Mouse (Mus musculus): Measurements from ENCODE around the gene Sec1. TPM values are rescaled to one million over a fixed set of nuclear protein-coding genes. Genes with fewer than 3 reads are reported as not detected.

The Sec1 gene
- total RNA-seq, 1 experiment: 4.5 TPM

DNA sequence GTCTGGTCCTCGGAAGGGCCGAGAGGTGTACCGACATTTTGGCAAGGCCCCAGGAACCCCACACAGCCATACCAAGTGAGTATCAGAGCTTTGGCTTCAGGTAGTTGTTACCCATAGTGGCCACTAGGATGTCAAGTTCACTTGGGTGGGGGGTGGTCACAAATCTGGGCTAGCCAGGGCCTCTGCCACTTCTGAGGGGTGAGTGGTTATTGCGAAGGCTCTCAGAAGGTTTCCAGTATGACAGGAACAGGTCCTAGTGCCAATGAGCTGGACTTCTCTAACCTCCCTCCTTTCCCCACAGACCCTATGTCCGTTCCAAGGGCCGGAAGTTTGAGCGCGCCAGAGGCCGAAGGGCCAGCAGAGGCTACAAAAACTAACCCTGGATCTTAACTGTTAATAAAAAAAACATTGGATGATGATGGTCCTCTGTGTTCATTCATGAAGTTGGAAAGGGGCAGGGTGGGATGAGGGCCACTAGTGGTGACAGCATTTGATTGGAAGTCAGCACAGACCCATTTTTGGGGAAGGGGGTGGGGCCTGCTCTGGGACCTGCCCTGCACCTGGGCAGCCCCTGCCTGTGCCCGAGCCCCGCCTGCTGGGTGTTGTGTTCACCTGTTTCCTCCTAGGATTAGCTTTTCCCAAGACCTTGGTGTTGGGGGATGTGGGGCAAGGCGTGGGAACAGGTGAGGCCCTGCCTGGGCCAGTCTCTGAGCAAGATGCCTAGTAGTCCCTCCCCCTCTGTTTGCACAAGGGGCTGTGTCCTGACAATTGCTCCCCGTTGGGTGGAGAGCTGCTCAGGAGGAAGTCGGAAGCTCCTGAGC is 26.4 kb upstream of the Sec1 start, which contains the start of gene Fam83e:
TSS of gene Fam83e (plus strand) at position 800 of the 821 bp plus-strand sequence.
- no peaks in the 10 kb centered on the region for H3K9me3 ChIP-seq (ENCODE audit: control insufficient read depth, insufficient read depth, low read depth, low read length)
- peaks cover 0 to 10% of the 10 kb centered on the region in 2 experiments; a peak in 1 of 4 replicates for H3K4me1 ChIP-seq (ENCODE audit: control insufficient read depth in 2 of 2, insufficient read depth in 2 of 2, low read length in 2 of 2, poor library complexity in 1 of 2)
- H3K36me3 ChIP-seq (ENCODE audit: control insufficient read depth, insufficient read depth, low read length, poor library complexity, severe bottlenecking): peaks cover 64% of the 10 kb centered on the region
- TF ChIP-seq ZNF384 (IDR thresholded peaks at IDR 0.05; ENCODE audit: low read depth, low read length) (no peak), CHD2 (IDR thresholded peaks at IDR 0.05; ENCODE audit: low read depth, low read length) (peak; percentile 52; the same call in 1 of the 2 replicates), ZC3H11A (IDR thresholded peaks at IDR 0.05; ENCODE audit: borderline replicate concordance, low read depth, low read length) (no peak), MAFK (IDR thresholded peaks at IDR 0.05; ENCODE audit: insufficient read depth, low read depth, low read length) (no peak), HCFC1 (IDR thresholded peaks at IDR 0.05; ENCODE audit: borderline replicate concordance, insufficient read depth, low read length) (no peak)
- no peak within 1 kb of the TSS for H3K27ac ChIP-seq (ENCODE audit: insufficient read depth, low read depth, low read length, poor library complexity, severe bottlenecking)
- peak within 1 kb of the TSS; percentile 88 to 93; a peak in 2 of 4 replicates for H3K4me3 ChIP-seq (ENCODE audit: insufficient read depth in 1 of 2, low read depth in 1 of 2, low read length in 2 of 2, poor library complexity in 1 of 2, severe bottlenecking in 1 of 2)
- DNase-seq (ENCODE audit: low read depth, low spot score): no peak
- peak within 1 kb of the TSS; percentile 98 for H3K9ac ChIP-seq (ENCODE audit: insufficient read depth, low read depth, low read length, poor library complexity, severe bottlenecking)
- in situ Hi-C loops (cut with MboI; ENCODE audit: low sequenced_read_pairs in 2 of 2, unreplicated experiment in 2 of 2): no loop called here

DNA sequence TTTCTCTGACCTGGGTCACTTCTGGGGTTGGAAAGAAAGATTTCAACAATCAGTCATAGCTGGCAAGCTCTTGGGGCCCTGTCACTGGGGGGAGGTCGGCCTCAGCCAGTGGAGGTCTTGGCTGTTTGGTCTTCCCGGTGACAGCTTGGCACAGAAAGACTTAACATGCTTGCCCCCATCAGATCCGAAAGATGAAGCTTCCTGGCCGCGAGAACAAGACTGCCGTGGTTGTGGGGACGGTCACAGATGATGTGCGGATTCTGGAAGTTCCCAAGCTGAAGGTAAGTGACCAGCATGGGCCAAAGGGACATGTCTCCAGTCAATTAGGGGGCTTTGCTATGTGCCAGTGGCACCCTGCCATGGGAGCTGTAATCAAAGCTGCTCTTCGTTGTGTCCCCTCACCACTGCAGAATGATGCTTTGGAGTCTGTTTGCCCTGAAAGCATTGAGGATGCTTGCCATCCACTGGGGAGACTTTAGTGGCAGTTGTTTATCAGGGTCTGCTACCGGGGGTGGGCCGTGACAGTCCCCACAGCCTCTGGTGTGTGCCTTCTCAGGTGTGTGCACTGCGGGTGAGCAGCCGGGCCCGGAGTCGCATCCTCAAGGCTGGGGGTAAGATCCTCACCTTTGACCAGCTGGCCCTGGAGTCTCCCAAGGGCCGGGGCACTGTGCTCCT is 25.7 kb upstream of the Sec1 start:
- in situ Hi-C loops (cut with MboI; ENCODE audit: low sequenced_read_pairs in 2 of 2, unreplicated experiment in 2 of 2): no loop called here
- H3K27ac ChIP-seq (ENCODE audit: insufficient read depth, low read depth, low read length, poor library complexity, severe bottlenecking): no peak overlapping the region
- no peak for DNase-seq (ENCODE audit: low read depth, low spot score)
- peak overlapping the region; percentile 88 to 93; a peak in 3 of 4 replicates for H3K4me3 ChIP-seq (ENCODE audit: insufficient read depth in 1 of 2, low read depth in 1 of 2, low read length in 2 of 2, poor library complexity in 1 of 2, severe bottlenecking in 1 of 2)
- no peak for TF ChIP-seq HCFC1 (IDR thresholded peaks at IDR 0.05; ENCODE audit: borderline replicate concordance, insufficient read depth, low read length)
- no peak for TF ChIP-seq ZNF384 (IDR thresholded peaks at IDR 0.05; ENCODE audit: low read depth, low read length)
- no peak for TF ChIP-seq ZC3H11A (IDR thresholded peaks at IDR 0.05; ENCODE audit: borderline replicate concordance, low read depth, low read length)
- TF ChIP-seq MAFK (IDR thresholded peaks at IDR 0.05; ENCODE audit: insufficient read depth, low read depth, low read length): no peak
- no peak for TF ChIP-seq CHD2 (IDR thresholded peaks at IDR 0.05; ENCODE audit: low read depth, low read length)
- H3K9ac ChIP-seq (ENCODE audit: insufficient read depth, low read depth, low read length, poor library complexity, severe bottlenecking): peak overlapping the region; percentile 98
- H3K9me3 ChIP-seq (ENCODE audit: control insufficient read depth, insufficient read depth, low read depth, low read length): no peaks in the 10 kb centered on the region
- peaks cover 58% of the 10 kb centered on the region for H3K36me3 ChIP-seq (ENCODE audit: control insufficient read depth, insufficient read depth, low read length, poor library complexity, severe bottlenecking)
- peaks cover 0 to 8% of the 10 kb centered on the region in 2 experiments; a peak in 1 of 4 replicates for H3K4me1 ChIP-seq (ENCODE audit: control insufficient read depth in 2 of 2, insufficient read depth in 2 of 2, low read length in 2 of 2, poor library complexity in 1 of 2)

- Histone ChIP-seq H3K27ac (ENCODE audit: insufficient read depth, low read depth, low read length, poor library complexity, severe bottlenecking) (no peak overlapping the region), H3K9me3 (ENCODE audit: control insufficient read depth, insufficient read depth, low read depth, low read length) (no peaks in the 10 kb centered on the region), H3K4me1 (ENCODE audit: control insufficient read depth in 2 of 2, insufficient read depth in 2 of 2, low read length in 2 of 2, poor library complexity in 1 of 2) (peaks cover 0 to 11% of the 10 kb centered on the region in 2 experiments; a peak in 1 of 4 replicates), H3K9ac (ENCODE audit: insufficient read depth, low read depth, low read length, poor library complexity, severe bottlenecking) (peak overlapping the region; percentile 98), H3K36me3 (ENCODE audit: control insufficient read depth, insufficient read depth, low read length, poor library complexity, severe bottlenecking) (peaks cover 55% of the 10 kb centered on the region), H3K4me3 (ENCODE audit: insufficient read depth in 1 of 2, low read depth in 1 of 2, low read length in 2 of 2, poor library complexity in 1 of 2, severe bottlenecking in 1 of 2) (peak overlapping the region; percentile 88 to 93)
- TF ChIP-seq HCFC1 (IDR thresholded peaks at IDR 0.05; ENCODE audit: borderline replicate concordance, insufficient read depth, low read length): no peak
- TF ChIP-seq ZC3H11A (IDR thresholded peaks at IDR 0.05; ENCODE audit: borderline replicate concordance, low read depth, low read length): no peak
- no peak for TF ChIP-seq MAFK (IDR thresholded peaks at IDR 0.05; ENCODE audit: insufficient read depth, low read depth, low read length)
- TF ChIP-seq ZNF384 (IDR thresholded peaks at IDR 0.05; ENCODE audit: low read depth, low read length): no peak
- no peak for TF ChIP-seq CHD2 (IDR thresholded peaks at IDR 0.05; ENCODE audit: low read depth, low read length)
- in situ Hi-C loops (cut with MboI; ENCODE audit: low sequenced_read_pairs in 2 of 2, unreplicated experiment in 2 of 2): no loop called here
- no peak for DNase-seq (ENCODE audit: low read depth, low spot score)
Observed at GRCm38 (mm10) chr7:45719180-45719579, 25.0 kb upstream of the Sec1 start.

GRCm38 (mm10) chr7:45718331-45718730 is 24.1 kb upstream of the Sec1 start:
- H3K4me3 ChIP-seq (ENCODE audit: insufficient read depth in 1 of 2, low read depth in 1 of 2, low read length in 2 of 2, poor library complexity in 1 of 2, severe bottlenecking in 1 of 2): peak overlapping the region; percentile 88 to 93
- peaks cover 0 to 13% of the 10 kb centered on the region in 2 experiments; a peak in 1 of 4 replicates for H3K4me1 ChIP-seq (ENCODE audit: control insufficient read depth in 2 of 2, insufficient read depth in 2 of 2, low read length in 2 of 2, poor library complexity in 1 of 2)
- peak overlapping the region; percentile 98 for H3K9ac ChIP-seq (ENCODE audit: insufficient read depth, low read depth, low read length, poor library complexity, severe bottlenecking)
- H3K36me3 ChIP-seq (ENCODE audit: control insufficient read depth, insufficient read depth, low read length, poor library complexity, severe bottlenecking): peaks cover 52% of the 10 kb centered on the region
- in situ Hi-C loops (cut with MboI; ENCODE audit: low sequenced_read_pairs in 2 of 2, unreplicated experiment in 2 of 2): no loop called here
- no peaks in the 10 kb centered on the region for H3K9me3 ChIP-seq (ENCODE audit: control insufficient read depth, insufficient read depth, low read depth, low read length)
- DNase-seq (ENCODE audit: low read depth, low spot score): no peak
- TF ChIP-seq ZNF384 (IDR thresholded peaks at IDR 0.05; ENCODE audit: low read depth, low read length) (no peak), ZC3H11A (IDR thresholded peaks at IDR 0.05; ENCODE audit: borderline replicate concordance, low read depth, low read length) (no peak), HCFC1 (IDR thresholded peaks at IDR 0.05; ENCODE audit: borderline replicate concordance, insufficient read depth, low read length) (no peak), MAFK (IDR thresholded peaks at IDR 0.05; ENCODE audit: insufficient read depth, low read depth, low read length) (no peak), CHD2 (IDR thresholded peaks at IDR 0.05; ENCODE audit: low read depth, low read length) (no peak)
- H3K27ac ChIP-seq (ENCODE audit: insufficient read depth, low read depth, low read length, poor library complexity, severe bottlenecking): peak overlapping the region; percentile 81
